Mouse (Mus musculus) erythroblast, embryonic 14.5 days (primary cell): ENCODE results near the gene Sh3d19.

ENCODE experiments used
- GATA1 ChIP-seq: IDR thresholded peaks from 2 replicates; pipeline ENCODE4 v1.6.1; 2012; ENCODE audit warnings: low read length, inconsistent platforms, mixed read lengths
- TAL1 ChIP-seq: IDR thresholded peaks from 3 replicates; pipeline ENCODE4 v1.6.1; 2012; ENCODE audit warnings: low read length, inconsistent platforms, mixed read lengths

- TF ChIP-seq GATA1 (no peak), TAL1 (no peak)
Observed at GRCm38 (mm10) chr3:86141366-86141765, 170.5 kb downstream of the Sh3d19 start.
